Mouse (Mus musculus) hindbrain, embryonic 15.5 days (tissue): Measurements from ENCODE around the gene Hoxc5. TPM values are rescaled to one million over a fixed set of nuclear protein-coding genes. Genes with fewer than 3 reads are reported as not detected.

Source experiments
- ATAC-seq: fragments of 200-750 bp; cut with Nextera tagmentation; 2 replicates; pipeline ENCODE4 v1.8.0; 2017; ENCODE audit warnings: low read depth, moderate number of reproducible peaks, moderate TSS enrichment; ENCODE audit not compliant: low FRiP score
- H3K27ac ChIP-seq: fragments of 300-500 bp; sonication (generic); replicated peaks from 2 replicates; pipeline ENCODE4 v1.5.1; 2015; ENCODE audit warnings: mild to moderate bottlenecking, inconsistent platforms
- H3K27me3 ChIP-seq: fragments of 300-500 bp; sonication (generic); 2 replicates; pipeline ENCODE4 v1.6.1; 2015; ENCODE audit warnings: control low read depth, inconsistent platforms
- H3K36me3 ChIP-seq: fragments of 300-500 bp; sonication (generic); 2 replicates; pipeline ENCODE4 v1.6.1; 2015; ENCODE audit warnings: control low read depth, inconsistent platforms
- H3K4me1 ChIP-seq: fragments of 300-500 bp; sonication (generic); replicated peaks from 2 replicates; pipeline ENCODE4 v1.6.1; 2015; ENCODE audit warnings: control low read depth, inconsistent platforms
- H3K4me2 ChIP-seq: fragments of 300-500 bp; sonication (generic); 2 replicates; pipeline ENCODE4 v1.6.1; 2015; ENCODE audit warnings: moderate library complexity, mild to moderate bottlenecking, inconsistent platforms
- H3K4me3 ChIP-seq: fragments of 300-500 bp; sonication (generic); 2 replicates; pipeline ENCODE4 v1.5.1; 2015; ENCODE audit warnings: mild to moderate bottlenecking, inconsistent platforms
- H3K9ac ChIP-seq: fragments of 300-500 bp; sonication (generic); 2 replicates; pipeline ENCODE4 v1.6.1; 2015; ENCODE audit warnings: inconsistent platforms
- H3K9me3 ChIP-seq: fragments of 300-500 bp; sonication (generic); 2 replicates; pipeline ENCODE4 v1.6.1; 2016; ENCODE audit warnings: control low read depth, inconsistent platforms
- WGBS: fragments of 180-500 bp; shearing (Covaris S2); methylation state at CpG from one replicate; pipeline ENCODE4 v1.1.7; 2015; 5-methylcytosine and 5-hydroxymethylcytosine counted together
- polyA plus RNA-seq: library from polyadenylated mRNA; unstranded; fragments of >200 nt; fragmentation: Nextera tagmentation; extraction: Ambion mirVana; gene quantifications from 2 replicates; pipeline ENCODE4 v1.2.1, GENCODE M21; 2015

Hoxc5 gene
- polyA plus RNA-seq, 1 experiment from 2014 or later, result 22.0 TPM

DNA sequence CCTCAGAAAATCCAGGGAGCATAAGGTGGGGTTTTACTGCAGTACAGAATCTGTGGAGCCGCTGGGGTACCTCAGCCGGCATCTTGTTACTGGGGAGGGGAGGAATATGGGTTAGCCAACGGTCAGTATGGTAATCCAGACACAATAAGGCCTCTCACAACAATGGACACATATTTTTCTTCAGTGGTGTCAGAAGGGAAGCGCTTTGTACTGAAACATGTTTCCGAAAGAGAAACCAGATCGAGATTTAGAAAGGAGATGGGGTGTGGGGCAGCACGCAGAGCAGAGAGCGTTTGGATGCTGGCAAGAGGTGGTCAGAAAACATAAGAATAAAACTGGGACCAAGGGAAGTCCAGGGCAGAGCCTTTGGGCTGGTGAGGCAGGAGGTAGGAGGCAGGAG lies 62.9 kb downstream of the Hoxc5 start:
- H3K9ac ChIP-seq, result 0 out of 2 replicates have a peak overlapping the region, but pooled peaks have one; percentile 10
- peak overlapping the region; percentile 35 for H3K4me2 ChIP-seq
- H3K4me1 ChIP-seq, result peaks cover 10% of the 10 kb centered on the region
- 4% methylated on average over 8 of the region's 8 CpGs for WGBS
- no peak for ATAC-seq
- peaks cover 61% of the 10 kb centered on the region for H3K27me3 ChIP-seq
- H3K27ac ChIP-seq, result peak overlapping the region; percentile 69
- H3K9me3 ChIP-seq, result no peaks in the 10 kb centered on the region
- H3K36me3 ChIP-seq, result no peaks in the 10 kb centered on the region
- H3K4me3 ChIP-seq, result peak overlapping the region; percentile 12; the same call in 1 of the 2 replicates

DNA sequence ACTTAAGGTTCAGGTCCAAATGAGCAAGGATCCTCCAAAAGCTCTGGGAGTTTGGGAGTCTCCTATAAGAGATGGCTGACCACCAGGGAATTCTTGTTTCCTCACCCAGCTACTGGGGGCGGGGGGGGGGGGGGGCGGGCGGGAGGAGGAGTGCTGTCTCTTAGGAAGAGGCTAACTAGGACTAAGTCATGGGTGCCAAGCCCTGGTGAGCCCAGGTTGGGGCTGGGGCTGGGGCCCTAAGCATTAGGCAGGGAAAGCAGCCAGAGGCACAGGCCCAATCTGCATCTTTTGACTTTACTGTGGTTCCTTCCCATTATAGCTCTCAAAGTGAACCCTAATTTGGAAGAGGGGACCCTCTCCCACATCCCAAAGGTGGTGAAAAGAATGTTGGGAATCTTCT lies 64.9 kb downstream of the Hoxc5 start:
- H3K4me3 ChIP-seq, result peak overlapping the region; percentile 20; the same call in 1 of the 2 replicates
- peaks cover 69% of the 10 kb centered on the region for H3K27me3 ChIP-seq
- no peak for ATAC-seq
- H3K9me3 ChIP-seq, result no peaks in the 10 kb centered on the region
- WGBS, result 0% methylated on average over 2 of the region's 3 CpGs
- H3K4me2 ChIP-seq, result peak overlapping the region; percentile 41
- no peaks in the 10 kb centered on the region for H3K36me3 ChIP-seq
- H3K9ac ChIP-seq, result peak overlapping the region; percentile 13; the same call in 1 of the 2 replicates
- peaks cover 10% of the 10 kb centered on the region for H3K4me1 ChIP-seq
- H3K27ac ChIP-seq, result peak overlapping the region; percentile 79

DNA sequence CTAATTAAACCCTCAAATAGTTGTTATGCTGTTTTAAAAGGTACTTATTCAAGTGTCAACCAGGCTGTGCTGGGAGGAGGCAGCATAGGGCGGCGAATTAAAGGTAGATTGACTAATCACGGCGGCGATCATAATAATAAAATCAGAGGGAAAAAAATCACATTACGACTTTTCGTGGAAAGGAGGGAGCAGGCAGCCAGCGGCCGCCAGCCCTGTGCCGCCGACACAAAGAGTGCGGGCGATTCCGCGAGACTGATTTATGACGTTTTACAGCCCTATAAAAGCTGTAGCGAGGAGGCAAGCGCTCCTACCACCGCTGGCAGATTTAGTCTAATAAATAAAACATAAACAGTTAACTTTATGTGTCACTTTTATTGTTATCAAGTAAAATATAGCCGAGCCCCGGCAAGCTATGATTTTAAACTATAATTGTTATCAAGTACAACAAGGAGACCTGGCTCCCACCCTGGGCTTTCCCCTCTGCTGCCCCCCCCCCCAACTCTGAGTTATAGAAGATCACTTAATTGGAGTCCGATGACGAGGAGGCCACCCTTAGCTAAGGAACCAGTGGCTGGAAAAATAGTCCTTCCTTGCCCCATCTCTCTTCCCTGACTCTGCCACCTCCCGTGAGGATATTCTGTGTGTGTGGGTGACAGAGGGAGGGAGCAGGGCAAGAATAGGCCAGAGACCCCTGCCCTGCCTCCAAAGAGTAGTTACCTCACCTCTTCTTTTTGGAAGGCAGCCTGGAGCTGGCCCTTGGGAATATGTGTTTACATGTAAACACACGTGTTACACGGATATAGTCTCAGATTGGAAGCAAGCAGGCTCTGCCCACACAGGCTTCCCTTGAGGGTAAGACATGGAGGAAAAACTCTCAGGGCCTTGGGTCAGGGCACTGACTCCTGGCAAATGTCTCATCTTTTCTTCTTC lies 65.7 kb downstream of the Hoxc5 start:
- Histone ChIP-seq H3K4me1 (peaks cover 6% of the 10 kb centered on the region), H3K4me3 (peak overlapping the region; percentile 20), H3K9me3 (no peaks in the 10 kb centered on the region), H3K4me2 (peak overlapping the region; percentile 41), H3K27ac (peak overlapping the region; percentile 79), H3K36me3 (no peaks in the 10 kb centered on the region), H3K27me3 (peaks cover 72% of the 10 kb centered on the region), H3K9ac (peak overlapping the region; percentile 13; the same call in 1 of the 2 replicates)
- WGBS, result 1% methylated on average over 26 of the region's 26 CpGs
- ATAC-seq, result no peak

DNA sequence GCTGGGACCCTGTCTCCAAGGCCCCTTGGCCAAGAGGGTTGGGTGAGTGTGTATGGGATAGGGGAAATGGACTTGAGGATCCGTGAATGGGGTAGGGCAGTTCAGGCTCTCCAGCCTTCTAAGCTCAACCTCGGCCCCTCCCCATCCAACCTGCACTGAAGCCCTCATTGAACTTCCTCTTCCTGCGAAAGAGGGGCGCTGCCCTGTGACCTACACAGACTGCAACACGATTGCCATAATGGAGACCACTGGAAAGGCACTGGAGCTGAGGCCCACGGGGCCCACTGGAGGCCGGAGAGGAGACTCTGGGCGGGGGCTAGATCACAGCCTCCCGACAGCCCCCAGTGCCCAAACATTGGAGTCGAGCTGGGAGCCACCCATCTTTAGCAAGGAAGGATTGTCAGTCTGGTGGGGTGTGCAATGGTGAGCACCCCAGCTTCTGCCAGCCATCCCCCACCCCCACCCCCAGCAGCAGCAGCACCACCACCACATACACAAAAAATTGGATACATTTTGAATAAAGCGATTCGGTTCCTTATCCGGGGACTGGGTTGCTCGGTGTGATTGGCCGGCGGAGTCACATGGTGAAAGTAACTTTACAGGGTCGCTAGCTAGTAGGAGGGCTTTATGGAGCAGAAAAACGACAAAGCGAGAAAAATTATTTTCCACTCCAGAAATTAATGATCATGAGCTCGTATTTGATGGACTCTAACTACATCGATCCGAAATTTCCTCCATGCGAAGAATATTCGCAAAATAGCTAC lies 67.0 kb downstream of the Hoxc5 start:
- ATAC-seq, result peak; percentile 75
- peaks cover 71% of the 10 kb centered on the region for H3K27me3 ChIP-seq

DNA sequence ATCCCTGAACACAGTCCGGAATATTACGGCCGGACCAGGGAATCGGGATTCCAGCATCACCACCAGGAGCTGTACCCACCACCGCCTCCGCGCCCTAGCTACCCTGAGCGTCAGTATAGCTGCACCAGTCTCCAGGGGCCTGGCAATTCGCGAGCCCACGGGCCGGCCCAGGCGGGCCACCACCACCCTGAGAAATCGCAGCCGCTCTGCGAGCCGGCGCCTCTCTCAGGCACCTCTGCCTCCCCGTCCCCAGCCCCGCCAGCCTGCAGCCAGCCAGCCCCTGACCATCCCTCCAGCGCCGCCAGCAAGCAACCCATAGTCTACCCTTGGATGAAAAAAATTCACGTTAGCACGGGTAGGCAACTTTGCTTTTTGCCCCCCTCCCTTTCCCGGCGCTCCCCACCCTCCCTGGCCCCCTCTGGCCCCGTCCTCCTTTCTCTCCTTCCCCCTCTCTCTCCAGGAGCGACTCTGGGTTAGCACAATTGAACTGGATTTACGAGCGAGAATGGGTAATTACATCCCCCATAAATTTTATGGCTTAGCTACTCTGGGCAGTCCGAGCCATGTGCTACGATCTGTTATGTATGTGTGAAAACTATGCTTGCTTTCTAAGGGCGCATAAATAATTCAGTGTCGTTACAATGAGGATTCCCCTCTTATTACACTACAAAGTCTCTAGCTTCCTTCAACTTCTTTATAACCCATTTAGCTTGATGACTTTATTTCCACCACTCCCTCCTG lies 67.7 kb downstream of the Hoxc5 start:
- under 1% methylated on average over 33 of the region's 34 CpGs for WGBS
- Histone ChIP-seq H3K27me3 (peaks cover 75% of the 10 kb centered on the region), H3K4me1 (peaks cover 7% of the 10 kb centered on the region), H3K4me2 (peak overlapping the region; percentile 56), H3K4me3 (peak overlapping the region; percentile 47), H3K9me3 (no peaks in the 10 kb centered on the region), H3K9ac (peak overlapping the region; percentile 56), H3K27ac (peak overlapping the region; percentile 87), H3K36me3 (no peaks in the 10 kb centered on the region)
- ATAC-seq, result peak; percentile 67; the same call in 1 of the 2 replicates

More for the DNA sequence above, 67.0 kb downstream of the Hoxc5 start:
- H3K9me3 ChIP-seq, result no peaks in the 10 kb centered on the region
- peak overlapping the region; percentile 87 for H3K27ac ChIP-seq
- WGBS, result under 1% methylated on average over 24 of the region's 24 CpGs
- H3K4me3 ChIP-seq, result peak overlapping the region; percentile 47
- no peaks in the 10 kb centered on the region for H3K36me3 ChIP-seq
- H3K4me1 ChIP-seq, result peaks cover 6% of the 10 kb centered on the region
- peak overlapping the region; percentile 56 for H3K9ac ChIP-seq
- H3K4me2 ChIP-seq, result peak overlapping the region; percentile 56

DNA sequence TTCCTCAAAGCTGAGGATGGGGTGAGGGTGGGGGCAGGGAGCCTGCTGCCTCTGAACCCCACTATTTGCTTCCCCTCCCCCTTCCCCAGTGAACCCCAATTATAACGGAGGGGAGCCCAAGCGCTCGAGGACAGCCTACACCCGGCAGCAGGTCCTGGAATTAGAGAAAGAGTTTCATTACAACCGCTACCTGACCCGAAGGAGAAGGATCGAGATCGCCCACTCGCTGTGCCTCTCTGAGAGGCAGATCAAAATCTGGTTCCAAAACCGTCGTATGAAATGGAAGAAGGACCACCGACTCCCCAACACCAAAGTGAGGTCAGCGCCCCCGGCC lies 68.3 kb downstream of the Hoxc5 start:
- Histone ChIP-seq H3K27ac (peak overlapping the region; percentile 87), H3K27me3 (peaks cover 77% of the 10 kb centered on the region)

DNA sequence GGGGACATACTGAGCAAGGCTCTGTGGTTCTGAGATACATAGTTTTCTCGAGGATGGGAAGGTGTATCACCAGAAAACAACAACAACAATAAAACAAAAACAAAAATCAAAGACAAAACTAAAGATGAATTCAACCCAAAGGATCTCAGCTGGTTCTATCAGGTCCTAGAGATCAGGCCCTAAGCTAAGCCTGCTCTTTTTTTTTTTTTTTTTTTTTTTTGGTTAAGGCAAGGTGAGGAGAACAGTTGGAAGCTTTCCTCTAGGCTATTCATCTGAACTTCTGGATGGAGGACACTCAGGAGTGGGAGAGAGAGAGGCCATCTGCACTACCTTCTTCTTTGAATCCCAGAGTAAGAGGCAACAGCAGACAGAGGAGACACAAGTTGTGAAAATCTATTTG lies 70.3 kb downstream of the Hoxc5 start:
- 15% methylated on average over 1 of the region's 1 CpGs for WGBS
- Histone ChIP-seq H3K4me2 (peak overlapping the region; percentile 56), H3K27me3 (peaks cover 76% of the 10 kb centered on the region), H3K36me3 (no peaks in the 10 kb centered on the region), H3K9me3 (no peaks in the 10 kb centered on the region), H3K4me1 (peaks cover 15% of the 10 kb centered on the region), H3K4me3 (peak overlapping the region; percentile 47), H3K9ac (0 out of 2 replicates have a peak overlapping the region, but pooled peaks have one; percentile 56), H3K27ac (peak overlapping the region; percentile 87)
- ATAC-seq, result no peak

More for the DNA sequence above, 68.3 kb downstream of the Hoxc5 start:
- 0 out of 2 replicates have a peak, but pooled peaks have one; percentile 6 for ATAC-seq
- Histone ChIP-seq H3K4me1 (peaks cover 11% of the 10 kb centered on the region), H3K36me3 (no peaks in the 10 kb centered on the region), H3K9me3 (no peaks in the 10 kb centered on the region), H3K9ac (peak overlapping the region; percentile 56), H3K4me2 (peak overlapping the region; percentile 56), H3K4me3 (peak overlapping the region; percentile 47)
- under 1% methylated on average over 14 of the region's 14 CpGs for whole genome bisulfite sequencing

DNA sequence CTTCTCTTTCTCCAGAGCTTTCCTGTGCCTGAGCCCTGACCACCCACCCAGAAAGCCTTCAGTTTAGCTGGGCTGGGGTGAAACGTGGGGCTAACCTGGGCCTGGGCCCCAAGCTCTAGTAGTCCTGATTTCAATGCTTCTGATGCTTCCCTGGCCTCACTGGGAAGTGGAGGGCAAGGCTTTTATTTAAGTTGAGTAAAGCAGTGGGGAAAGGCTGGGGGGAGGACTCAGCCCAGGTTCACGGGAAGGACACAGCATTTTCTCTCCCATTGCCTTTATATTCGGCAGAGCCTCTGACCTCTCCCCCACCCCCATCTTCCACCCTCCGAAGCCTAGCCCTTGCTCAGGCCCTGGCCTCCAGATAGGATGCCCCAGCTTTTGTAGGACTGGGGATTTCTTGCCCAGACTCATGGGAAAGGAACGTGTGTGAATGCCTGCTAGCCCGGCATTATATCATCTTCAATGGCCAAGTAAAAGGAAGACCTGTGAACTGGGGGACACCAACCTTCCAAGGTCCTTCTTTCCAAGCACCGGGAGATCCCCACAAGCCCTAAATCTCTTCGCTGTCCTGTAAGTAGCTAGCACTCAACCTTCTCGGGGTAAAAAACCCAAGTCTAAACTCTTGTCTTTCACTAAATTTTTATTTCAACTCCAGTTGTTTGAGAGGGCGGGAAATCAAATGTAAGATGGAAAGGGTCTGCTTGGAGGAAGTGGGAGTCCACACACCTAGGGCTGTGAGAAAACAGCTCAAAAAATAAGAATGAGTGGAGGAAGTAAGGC lies 71.6 kb downstream of the Hoxc5 start:
- H3K9me3 ChIP-seq, result no peaks in the 10 kb centered on the region
- H3K4me2 ChIP-seq, result peak overlapping the region; percentile 56
- WGBS, result 11% methylated on average over 10 of the region's 10 CpGs
- H3K4me3 ChIP-seq, result peak overlapping the region; percentile 47
- peaks cover 13% of the 10 kb centered on the region for H3K4me1 ChIP-seq
- peak overlapping the region; percentile 87 for H3K27ac ChIP-seq
- H3K27me3 ChIP-seq, result peaks cover 81% of the 10 kb centered on the region
- ATAC-seq, result no peak
- H3K36me3 ChIP-seq, result no peaks in the 10 kb centered on the region
- H3K9ac ChIP-seq, result peak overlapping the region; percentile 23; the same call in 1 of the 2 replicates

DNA sequence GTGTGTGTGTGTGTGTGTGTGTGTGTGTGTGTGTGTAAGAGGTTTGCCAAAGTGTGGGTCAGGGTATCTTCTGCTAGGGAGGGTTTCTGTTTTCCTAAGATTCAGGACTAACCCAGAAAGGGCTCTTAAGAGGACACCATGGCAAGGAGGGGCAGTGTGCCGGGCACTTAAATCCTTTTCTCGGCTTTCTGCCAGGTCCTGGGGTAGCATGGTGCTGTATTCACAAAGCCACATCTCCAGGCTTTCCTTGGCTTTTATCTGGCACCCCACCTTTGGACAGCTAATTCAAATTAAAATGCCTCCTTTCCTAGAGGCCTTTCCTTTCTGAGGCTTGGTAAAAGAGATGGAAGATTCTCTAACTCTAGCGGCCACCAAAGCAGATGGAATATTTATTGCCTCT lies 72.4 kb downstream of the Hoxc5 start:
- Histone ChIP-seq H3K4me3 (peak overlapping the region; percentile 47), H3K4me2 (peak overlapping the region; percentile 56), H3K27me3 (peaks cover 84% of the 10 kb centered on the region), H3K9ac (peak overlapping the region; percentile 23; the same call in 1 of the 2 replicates), H3K4me1 (peaks cover 9% of the 10 kb centered on the region; the same call in 1 of the 2 replicates), H3K9me3 (no peaks in the 10 kb centered on the region), H3K27ac (peak overlapping the region; percentile 87), H3K36me3 (no peaks in the 10 kb centered on the region)
- ATAC-seq, result no peak
- WGBS, result 3% methylated on average over 3 of the region's 3 CpGs

DNA sequence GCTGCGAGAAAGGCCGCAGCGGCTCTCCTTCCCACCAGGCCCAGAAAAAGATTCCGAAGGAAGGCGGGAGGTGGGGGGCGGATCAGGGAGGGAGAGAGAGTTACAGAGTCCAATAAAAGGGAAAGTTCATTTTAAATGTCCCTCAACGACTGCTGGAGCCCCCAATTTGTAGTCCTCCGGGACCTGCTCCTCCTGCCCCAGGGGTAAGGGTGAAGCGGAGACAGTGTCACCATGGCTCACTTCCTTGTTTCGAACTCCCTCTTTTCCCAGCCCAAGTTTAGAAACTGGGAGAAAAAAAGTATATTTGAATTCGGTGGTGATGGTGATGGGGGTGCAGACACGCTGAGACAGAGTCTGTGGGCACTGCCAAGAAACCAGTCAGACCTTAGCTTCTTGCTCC lies 73.4 kb downstream of the Hoxc5 start:
- 1% methylated on average over 12 of the region's 12 CpGs for WGBS
- Histone ChIP-seq H3K27ac (peak overlapping the region; percentile 87), H3K27me3 (peaks cover 87% of the 10 kb centered on the region), H3K9me3 (no peaks in the 10 kb centered on the region), H3K4me2 (peak overlapping the region; percentile 56), H3K36me3 (no peaks in the 10 kb centered on the region), H3K9ac (peak overlapping the region; percentile 6), H3K4me1 (peaks cover 9% of the 10 kb centered on the region; the same call in 1 of the 2 replicates), H3K4me3 (peak overlapping the region; percentile 47)
- no peak for ATAC-seq
